Mouse (Mus musculus) heart, embryonic 10.5 days (tissue): ENCODE data around the gene Klk1b8. TPM values are rescaled to one million over a fixed set of nuclear protein-coding genes. Genes with fewer than 3 reads are reported as not detected.
"Not testable (repeated sequence)": the region's sequence is repeated elsewhere in the genome, so short reads cannot be mapped to it uniquely, and the experiment has no call there.

Experiments
- DNase-seq: peaks from one replicate; pipeline ENCODE4 v3.0.0-alpha.2; 2017; ENCODE audit warnings: low spot score
- H3K27ac ChIP-seq: fragments of 300-500 bp; sonication (generic); 2 replicates; pipeline ENCODE4 v1.5.1; 2016; ENCODE audit warnings: mild to moderate bottlenecking
- H3K27me3 ChIP-seq: fragments of 300-500 bp; sonication (generic); 2 replicates; pipeline ENCODE4 v1.6.1; 2016; ENCODE audit warnings: mild to moderate bottlenecking; ENCODE audit not compliant: poor library complexity, insufficient read depth, severe bottlenecking
- H3K36me3 ChIP-seq: fragments of 300-500 bp; sonication (generic); 2 replicates; pipeline ENCODE4 v1.6.1; 2016; ENCODE audit warnings: mild to moderate bottlenecking, moderate library complexity
- H3K4me1 ChIP-seq: fragments of 300-500 bp; sonication (generic); 2 replicates; pipeline ENCODE4 v1.6.1; 2016; ENCODE audit warnings: mild to moderate bottlenecking
- H3K4me3 ChIP-seq: fragments of 300-500 bp; sonication (generic); 2 replicates; pipeline ENCODE4 v1.5.1; 2016; ENCODE audit warnings: mild to moderate bottlenecking, moderate library complexity
- H3K9me3 ChIP-seq: fragments of 300-500 bp; sonication (generic); 2 replicates; pipeline ENCODE4 v1.6.1; 2016; ENCODE audit warnings: mild to moderate bottlenecking, moderate library complexity
- WGBS: fragments of 180-500 bp; shearing (Covaris S2); methylation state at CpG from one replicate; pipeline ENCODE4 v1.1.7; 2016; 5-methylcytosine and 5-hydroxymethylcytosine counted together
- polyA plus RNA-seq: library from polyadenylated mRNA; unstranded; fragments of >200 nt; fragmentation: Nextera tagmentation; extraction: Ambion mirVana; gene quantifications from 2 replicates; pipeline ENCODE4 v1.2.1, GENCODE M21; 2016

Gene Klk1b8
- polyA plus RNA-seq, 1 experiment from 2014 or later = not detected

DNA sequence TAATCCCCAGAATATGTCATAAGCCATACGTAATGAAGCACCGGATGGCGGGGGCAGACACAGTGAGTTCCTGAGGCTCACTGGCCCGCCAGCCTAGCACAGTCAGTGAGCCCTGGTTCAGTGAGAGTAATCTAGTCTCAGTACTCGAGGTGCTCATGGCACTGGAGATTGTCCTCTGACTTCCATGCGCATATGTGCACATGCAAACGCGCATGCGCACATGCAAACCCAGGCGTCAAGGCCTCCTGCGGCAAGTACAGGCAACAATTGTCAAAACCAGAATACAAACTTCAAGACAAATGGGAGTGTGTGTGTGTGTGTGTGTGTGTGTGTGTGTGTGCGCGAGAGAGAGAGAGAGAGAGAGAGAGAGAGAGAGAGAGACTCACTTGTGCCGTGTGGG lies 13.9 kb upstream of the Klk1b8 start:
- Histone ChIP-seq H3K27ac (no peak overlapping the region), H3K36me3 (no peaks in the 10 kb centered on the region), H3K9me3 (no peaks in the 10 kb centered on the region), H3K4me3 (no peak overlapping the region), H3K4me1 (no peaks in the 10 kb centered on the region), H3K27me3 (no peaks in the 10 kb centered on the region)
- no peak for DNase-seq
- WGBS = 82% methylated on average over 14 of the region's 14 CpGs

DNA sequence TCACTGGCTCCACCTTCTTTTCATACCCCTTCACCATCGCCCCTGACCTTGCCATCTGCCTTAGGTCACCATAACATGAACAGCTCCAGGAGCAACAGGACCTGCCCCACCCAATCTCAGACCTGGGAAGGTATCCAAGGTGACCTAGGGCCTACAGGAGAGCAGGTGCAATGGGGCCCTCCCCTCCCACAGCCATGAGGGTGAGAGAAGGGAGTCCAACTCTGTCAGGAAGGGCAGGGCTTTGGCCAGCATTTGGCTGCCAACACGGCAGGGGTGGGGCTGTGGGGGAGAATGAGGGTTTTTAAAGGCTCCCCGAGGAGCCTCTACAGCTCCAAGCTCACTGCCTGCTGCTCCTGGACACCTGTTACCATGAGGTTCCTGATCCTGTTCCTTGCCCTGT lies 8.2 kb upstream of the Klk1b8 start:
- not testable (repeated sequence) for H3K4me1 ChIP-seq, DNase-seq, H3K36me3 ChIP-seq, H3K9me3 ChIP-seq, H3K4me3 ChIP-seq, H3K27ac ChIP-seq, H3K27me3 ChIP-seq
- 64% methylated on average over 3 of the region's 3 CpGs for WGBS

DNA sequence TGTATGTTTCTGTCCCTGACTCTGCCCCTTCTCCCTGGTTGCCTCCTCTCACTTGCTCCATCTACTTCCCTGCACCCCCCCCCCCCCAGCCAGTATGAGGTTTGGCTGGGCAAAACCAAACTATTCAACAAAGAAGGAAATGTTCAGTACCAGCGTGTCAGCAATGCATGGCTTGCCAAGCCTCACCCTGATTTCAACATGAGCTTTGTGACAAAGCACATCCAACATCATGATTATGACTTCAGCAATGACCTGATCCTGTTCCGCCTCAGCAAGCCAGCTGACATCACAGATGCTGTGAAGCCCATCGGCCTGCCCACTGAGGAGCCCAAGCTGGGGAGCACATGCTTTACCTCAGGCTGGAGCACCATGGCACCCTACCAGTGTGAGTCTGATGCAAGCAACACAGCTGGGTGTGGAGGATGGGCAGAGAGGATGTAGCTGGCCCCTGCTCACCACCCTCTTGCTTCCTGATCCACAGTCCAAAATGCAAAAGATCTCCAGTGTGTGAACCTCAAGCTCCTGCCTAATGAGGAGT lies 5.7 kb upstream of the Klk1b8 start:
- WGBS = 81% methylated on average over 3 of the region's 3 CpGs
- DNase-seq = peak; percentile 64
- Histone ChIP-seq H3K27me3 (no peaks in the 10 kb centered on the region), H3K9me3 (no peaks in the 10 kb centered on the region), H3K4me3 (no peak overlapping the region), H3K4me1 (no peaks in the 10 kb centered on the region), H3K36me3 (no peaks in the 10 kb centered on the region), H3K27ac (no peak overlapping the region)

DNA sequence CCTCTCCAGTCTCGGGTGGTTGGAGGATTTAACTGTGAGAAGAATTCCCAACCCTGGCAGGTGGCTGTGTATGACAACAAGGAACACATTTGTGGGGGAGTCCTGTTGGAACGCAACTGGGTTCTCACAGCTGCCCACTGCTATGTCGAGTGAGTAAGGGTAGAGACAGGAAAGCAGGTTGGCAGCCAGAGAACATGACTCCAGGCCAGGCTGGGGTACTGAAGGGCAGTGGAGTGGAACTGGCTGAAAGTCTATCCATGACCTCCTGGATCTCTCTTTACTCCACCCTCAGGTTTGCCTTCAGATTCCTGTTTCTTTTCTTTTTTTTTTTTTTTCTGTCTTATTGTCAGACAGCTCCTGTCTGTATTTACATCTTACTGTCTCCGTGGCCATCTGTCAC lies 2.2 kb downstream of the Klk1b8 start:
- 57% methylated on average over 4 of the region's 4 CpGs for WGBS
- no peaks in the 10 kb centered on the region for H3K4me1 ChIP-seq
- H3K27ac ChIP-seq = no peak overlapping the region

DNA sequence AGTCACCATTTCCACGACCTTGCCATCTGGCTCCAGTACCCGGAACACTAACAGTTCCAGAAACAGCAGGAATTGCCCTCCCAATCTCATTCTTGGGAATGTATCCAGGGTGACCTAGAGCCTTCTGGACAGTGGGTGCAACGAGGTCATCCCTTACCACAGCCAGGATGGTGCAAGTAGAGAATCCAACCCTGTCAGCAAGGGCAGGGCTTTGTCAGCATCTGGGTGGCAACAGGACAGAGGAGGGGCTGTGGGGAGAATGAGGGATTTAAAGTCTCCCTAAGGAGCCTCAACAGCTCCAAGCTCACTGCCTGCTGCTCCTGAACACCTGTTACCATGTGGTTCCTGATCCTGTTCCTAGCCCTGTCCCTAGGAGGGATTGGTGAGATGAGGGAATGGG lies 16.0 kb downstream of the Klk1b8 start, which contains the start of gene Klk1b1:
Gene Klk1b1 (plus strand): TSS at position 301 of the 400 bp plus-strand sequence.
- 57% methylated on average over 3 of the region's 3 CpGs for WGBS
- Histone ChIP-seq H3K27ac (no peak within 1 kb of the TSS), H3K4me1 (no peaks in the 10 kb centered on the region), H3K4me3 (no peak within 1 kb of the TSS), H3K36me3 (no peaks in the 10 kb centered on the region), H3K9me3 (no peaks in the 10 kb centered on the region), H3K27me3 (no peaks in the 10 kb centered on the region)
- no peak for DNase-seq

More for the DNA sequence above, 2.2 kb downstream of the Klk1b8 start:
- Histone ChIP-seq H3K36me3 (no peaks in the 10 kb centered on the region), H3K4me3 (no peak overlapping the region), H3K9me3 (no peaks in the 10 kb centered on the region), H3K27me3 (no peaks in the 10 kb centered on the region)
- DNase-seq = no peak

DNA sequence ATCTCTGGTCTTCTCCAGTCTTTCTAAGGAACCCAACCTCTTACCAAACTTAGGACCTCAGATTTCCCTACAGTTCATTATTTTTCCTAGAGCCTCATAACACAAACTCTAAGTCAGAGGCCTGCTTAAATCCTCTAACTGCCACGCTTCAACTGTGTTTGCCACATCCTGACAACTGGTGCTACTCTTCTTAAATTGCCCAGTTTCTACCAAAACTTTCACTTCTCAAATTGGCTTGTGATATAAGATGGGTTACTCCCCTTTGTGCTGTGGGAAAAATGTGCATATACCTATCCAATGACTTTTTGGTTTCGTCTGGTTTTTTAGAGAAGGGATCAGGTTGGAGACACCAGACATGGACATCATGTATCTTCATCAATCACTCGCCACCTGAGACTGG lies 16.6 kb downstream of the Klk1b8 start:
- WGBS = 75% methylated on average over 3 of the region's 3 CpGs
- H3K36me3 ChIP-seq = no peaks in the 10 kb centered on the region
- no peak for DNase-seq

DNA sequence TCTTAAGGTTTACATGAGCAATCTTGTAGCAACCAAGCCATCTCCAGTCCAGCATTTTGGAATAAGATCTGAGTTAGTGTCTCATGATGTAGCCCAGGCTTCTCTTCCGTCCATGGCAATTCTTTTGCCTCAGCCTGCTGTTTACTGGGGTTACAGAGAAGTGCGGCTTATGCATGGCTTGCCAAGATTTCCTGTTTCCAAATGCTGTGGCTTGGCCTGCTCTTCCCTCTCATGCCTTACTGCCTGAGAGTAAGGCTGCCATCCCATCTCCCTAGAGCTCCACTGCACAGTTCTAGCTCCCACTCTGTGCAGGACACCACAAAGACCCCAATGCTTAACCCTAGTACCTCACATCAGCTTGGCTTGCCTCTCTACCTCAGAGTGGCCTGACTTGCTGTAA lies 17.1 kb downstream of the Klk1b8 start:
- WGBS = 74% methylated on average over 2 of the region's 2 CpGs
- Histone ChIP-seq H3K4me3 (no peak overlapping the region), H3K9me3 (no peaks in the 10 kb centered on the region), H3K27me3 (no peaks in the 10 kb centered on the region), H3K27ac (no peak overlapping the region), H3K4me1 (no peaks in the 10 kb centered on the region), H3K36me3 (no peaks in the 10 kb centered on the region)
- DNase-seq = no peak

More for the DNA sequence above, 16.6 kb downstream of the Klk1b8 start:
- Histone ChIP-seq H3K27me3 (no peaks in the 10 kb centered on the region), H3K9me3 (no peaks in the 10 kb centered on the region), H3K27ac (no peak overlapping the region), H3K4me3 (no peak overlapping the region), H3K4me1 (no peaks in the 10 kb centered on the region)

DNA sequence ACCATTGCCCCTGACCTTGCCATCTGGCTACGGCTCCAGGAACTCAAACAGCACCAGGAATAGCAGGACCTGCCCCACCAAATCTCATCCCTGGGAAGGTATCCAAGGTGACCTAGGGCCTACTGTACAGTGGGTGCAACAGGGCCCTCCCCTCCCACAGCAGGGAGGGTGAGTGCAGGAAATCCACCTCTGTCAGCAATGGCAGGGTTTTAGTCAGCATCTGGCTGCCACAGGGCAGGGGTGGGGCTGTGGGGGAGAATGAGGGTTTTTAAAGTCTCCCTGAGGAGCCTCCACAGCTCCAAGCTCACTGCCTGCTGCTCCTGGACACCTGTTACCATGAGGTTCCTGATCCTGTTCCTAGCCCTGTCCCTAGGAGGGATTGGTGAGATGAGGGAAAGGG lies 25.3 kb downstream of the Klk1b8 start, which contains the start of gene Klk1b9:
Gene Klk1b9 (plus strand): TSS at position 301 of the 400 bp plus-strand sequence.
- not testable (repeated sequence) for DNase-seq, H3K4me1 ChIP-seq, H3K36me3 ChIP-seq, H3K9me3 ChIP-seq, H3K27me3 ChIP-seq, H3K27ac ChIP-seq, H3K4me3 ChIP-seq
- 78% methylated on average over 1 of the region's 1 CpGs for WGBS

DNA sequence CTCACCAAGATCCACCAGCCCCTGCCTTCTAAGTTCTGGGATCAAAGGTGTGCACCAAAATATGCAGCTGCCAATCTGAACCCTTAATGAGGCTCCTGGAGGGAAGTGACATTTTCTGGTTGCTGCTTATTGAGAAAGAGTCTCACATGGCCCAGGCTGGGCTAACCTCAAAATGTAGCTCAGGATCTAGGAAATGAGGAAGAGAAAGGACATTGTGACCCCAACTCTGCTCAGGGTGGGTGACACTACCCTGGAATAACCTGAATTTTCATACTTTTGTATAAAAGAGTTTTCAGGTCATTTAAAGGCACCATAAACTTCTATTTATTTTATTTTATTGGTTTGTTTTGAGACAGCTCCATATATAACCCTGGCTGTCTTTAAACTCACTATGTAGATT lies 35.2 kb downstream of the Klk1b8 start:
- H3K36me3 ChIP-seq = no peaks in the 10 kb centered on the region
- no peak overlapping the region for H3K27ac ChIP-seq
- H3K27me3 ChIP-seq = no peaks in the 10 kb centered on the region
- no peak for DNase-seq
- no peaks in the 10 kb centered on the region for H3K9me3 ChIP-seq
- H3K4me3 ChIP-seq = no peak overlapping the region
- H3K4me1 ChIP-seq = no peaks in the 10 kb centered on the region

DNA sequence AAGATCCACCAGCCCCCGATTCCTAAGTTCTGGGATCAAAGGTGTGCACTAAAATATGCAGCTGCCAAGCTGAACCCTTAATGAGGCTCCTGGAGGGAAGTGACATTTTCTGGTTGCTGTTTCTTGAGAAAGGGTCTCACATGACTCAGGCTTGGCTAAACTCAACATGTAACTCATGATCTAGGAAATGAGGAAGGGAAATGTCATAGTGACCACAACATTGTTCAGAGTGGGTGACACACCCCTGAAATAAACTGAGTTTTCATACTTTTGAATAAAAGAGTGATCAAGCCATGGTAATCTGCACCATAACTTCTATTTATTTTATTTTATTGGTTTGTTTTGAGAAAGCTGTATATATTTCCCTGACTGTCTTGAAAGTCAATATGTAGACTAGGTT lies 44.4 kb downstream of the Klk1b8 start:
- H3K27ac ChIP-seq, H3K36me3 ChIP-seq, H3K4me1 ChIP-seq, DNase-seq, H3K27me3 ChIP-seq, H3K9me3 ChIP-seq, H3K4me3 ChIP-seq: not testable (repeated sequence)
- 67% methylated on average over 1 of the region's 1 CpGs for WGBS

DNA sequence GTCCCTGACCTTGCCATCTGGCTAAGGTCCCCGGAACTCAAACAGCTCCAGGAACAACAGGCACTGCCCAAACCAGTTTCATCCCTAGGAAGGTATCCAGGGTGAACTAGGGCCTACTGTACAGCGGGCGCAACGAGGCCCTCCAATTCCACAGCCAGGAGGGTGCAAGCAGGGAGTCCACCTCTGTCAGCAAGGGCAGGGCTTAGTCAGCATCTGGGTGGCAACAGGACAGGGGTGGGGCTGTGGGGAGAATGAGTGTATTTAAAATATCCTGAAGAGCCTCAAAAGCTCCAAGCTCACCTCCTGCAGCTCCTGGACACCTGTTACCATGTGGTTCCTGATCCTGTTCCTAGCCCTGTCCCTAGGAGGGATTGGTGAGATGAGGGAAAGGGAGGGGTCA lies 45.1 kb downstream of the Klk1b8 start, which contains the start of gene Klk1b11:
Gene Klk1b11 (plus strand): TSS at position 301 of the 400 bp plus-strand sequence.
- not testable (repeated sequence) for H3K4me3 ChIP-seq, H3K36me3 ChIP-seq, H3K27ac ChIP-seq, H3K27me3 ChIP-seq, H3K9me3 ChIP-seq, DNase-seq, H3K4me1 ChIP-seq
- 65% methylated on average over 4 of the region's 4 CpGs for WGBS

Other genes starting within 250 kb of the Klk1b8 start
- gene Klk13, start 238.1 kb upstream of the Klk1b8 start, polyA plus RNA-seq = 0.67 and 0.78 TPM in 2 replicates
- gene Klk12, start 181.8 kb upstream of the Klk1b8 start, polyA plus RNA-seq = not detected in 2 replicates
- not detected in 2 replicates for gene Klk11, start 176.1 kb upstream of the Klk1b8 start, polyA plus RNA-seq
- gene Klk10, start 169.6 kb upstream of the Klk1b8 start, polyA plus RNA-seq = 0.20 and 0.28 TPM in 2 replicates
- gene Klk9, start 158.8 kb upstream of the Klk1b8 start, polyA plus RNA-seq = not detected in 2 replicates
- 25.2 and 28.5 TPM in 2 replicates for gene Klk8, start 153.1 kb upstream of the Klk1b8 start, polyA plus RNA-seq
- gene Klk7, start 139.4 kb upstream of the Klk1b8 start, polyA plus RNA-seq = not detected in 2 replicates
- gene Klk6, start 126.2 kb upstream of the Klk1b8 start, polyA plus RNA-seq = not detected in 2 replicates
- gene Klk5, start 108.7 kb upstream of the Klk1b8 start, polyA plus RNA-seq = 0.14 TPM in 1 of 2 replicates, not detected in the other
- 0.10 TPM in 1 of 2 replicates, not detected in the other for gene Klk4, start 69.5 kb upstream of the Klk1b8 start, polyA plus RNA-seq
- not detected in 2 replicates for gene Klk15, start 16.9 kb upstream of the Klk1b8 start, polyA plus RNA-seq
- not detected in 2 replicates for gene Klk1b1, start 16.1 kb downstream of the Klk1b8 start, polyA plus RNA-seq
- not detected in 2 replicates for gene Klk1b9, start 25.4 kb downstream of the Klk1b8 start, polyA plus RNA-seq
- not detected in 2 replicates for gene Klk1b11, start 45.2 kb downstream of the Klk1b8 start, polyA plus RNA-seq
- not detected in 2 replicates for gene Klk1b26, start 61.5 kb downstream of the Klk1b8 start, polyA plus RNA-seq
- gene Klk1b27, start 101.6 kb downstream of the Klk1b8 start, polyA plus RNA-seq = not detected in 2 replicates
- not detected in 2 replicates for gene Klk1b21, start 151.7 kb downstream of the Klk1b8 start, polyA plus RNA-seq
- not detected in 2 replicates for gene Klk1b22, start 162.0 kb downstream of the Klk1b8 start, polyA plus RNA-seq
- not detected in 2 replicates for gene Klk1b16, start 186.1 kb downstream of the Klk1b8 start, polyA plus RNA-seq
- gene Klk1b24, start 237.6 kb downstream of the Klk1b8 start, polyA plus RNA-seq = not detected in 2 replicates
- gene Klk1b3, start 247.5 kb downstream of the Klk1b8 start, polyA plus RNA-seq = not detected in 2 replicates